Mouse (Mus musculus) forebrain, embryonic 11.5 days (tissue): ENCODE measurements at regions not wholly inside any gene's neighbourhood (a gene's known extent, or its start where the extent isn't known, plus 50 kb on each side); places are given as distances from the start of the nearest gene placed in this dataset.
A peak's percentile ranks its signal among the peaks of the same experiment; 100 is the strongest.
"Not testable (repeated sequence)": the region's sequence is repeated elsewhere in the genome, so short reads cannot be mapped to it uniquely, and the experiment has no call there.

ENCODE experiments used
- ATAC-seq: fragments of 200-750 bp; cut with Nextera tagmentation; replicated peaks from 2 replicates; pipeline ENCODE4 v1.8.0; 2017; ENCODE audit warnings: moderate TSS enrichment; ENCODE audit not compliant: low FRiP score
- DNase-seq: peaks from one replicate; pipeline ENCODE4 v3.0.0-alpha.2; 2017; ENCODE audit warnings: low spot score
- H3K27ac ChIP-seq: fragments of 300-500 bp; sonication (generic); 2 replicates; pipeline ENCODE4 v1.5.1; 2014; ENCODE audit warnings: low read depth, low read length
- H3K27me3 ChIP-seq: fragments of 300-500 bp; sonication (generic); 2 replicates; pipeline ENCODE4 v1.6.1; 2014; ENCODE audit warnings: mild to moderate bottlenecking, low read length, mixed read lengths; ENCODE audit not compliant: control insufficient read depth, insufficient read depth
- H3K36me3 ChIP-seq: fragments of 300-500 bp; sonication (generic); 2 replicates; pipeline ENCODE4 v1.6.1; 2014; ENCODE audit warnings: mild to moderate bottlenecking, low read length, moderate library complexity, mixed read lengths; ENCODE audit not compliant: control insufficient read depth, insufficient read depth
- H3K4me1 ChIP-seq: fragments of 300-500 bp; sonication (generic); replicated peaks from 2 replicates; pipeline ENCODE4 v1.6.1; 2014; ENCODE audit warnings: low read length, mixed read lengths; ENCODE audit not compliant: control insufficient read depth, insufficient read depth
- H3K4me2 ChIP-seq: fragments of 300-500 bp; sonication (generic); 2 replicates; pipeline ENCODE4 v1.6.1; 2014; ENCODE audit warnings: low read depth, mild to moderate bottlenecking, low read length, moderate library complexity, mixed read lengths; ENCODE audit not compliant: severe bottlenecking
- H3K4me3 ChIP-seq: fragments of 300-500 bp; sonication (generic); 2 replicates; pipeline ENCODE4 v1.5.1; 2014; ENCODE audit warnings: low read depth, low read length
- H3K9ac ChIP-seq: fragments of 300-500 bp; sonication (generic); 2 replicates; pipeline ENCODE4 v1.6.1; 2014; ENCODE audit warnings: low read length
- H3K9me3 ChIP-seq: fragments of 300-500 bp; sonication (generic); 2 replicates; pipeline ENCODE4 v1.6.1; 2016; ENCODE audit warnings: low read length, mixed read lengths; ENCODE audit not compliant: control insufficient read depth
- WGBS: fragments of 180-500 bp; shearing (Covaris S2); extraction: QIAGEN DNeasy Blood & Tissue Kit; methylation state at CpG from one replicate; pipeline ENCODE4 v1.1.7; 2014; 5-methylcytosine and 5-hydroxymethylcytosine counted together

- no peaks in the 10 kb centered on the region for H3K9me3 ChIP-seq
- no peaks in the 10 kb centered on the region for H3K36me3 ChIP-seq
- H3K4me2 ChIP-seq = no peak overlapping the region
- H3K27ac ChIP-seq = no peak overlapping the region
- no peak overlapping the region for H3K4me3 ChIP-seq
- no peak for ATAC-seq
- 87% methylated on average over 4 of the region's 4 CpGs for WGBS
- no peak for DNase-seq
- H3K27me3 ChIP-seq = no peaks in the 10 kb centered on the region
- no peaks in the 10 kb centered on the region for H3K4me1 ChIP-seq
- H3K9ac ChIP-seq = no peak overlapping the region
Observed at GRCm38 (mm10) chr2:16866163-16866852, 510.2 kb downstream of the Plxdc2 start.

- H3K36me3 ChIP-seq, H3K9me3 ChIP-seq, H3K4me2 ChIP-seq, H3K27ac ChIP-seq, H3K4me1 ChIP-seq, H3K4me3 ChIP-seq, DNase-seq, H3K9ac ChIP-seq, ATAC-seq, H3K27me3 ChIP-seq: not testable (repeated sequence)
- WGBS = 84% methylated on average over 6 of the region's 6 CpGs
Observed at GRCm38 (mm10) chr2:16892381-16892780, 536.3 kb downstream of the Plxdc2 start.

GRCm38 (mm10) chr2:16909246-16910038, 553.3 kb downstream of the Plxdc2 start:
- 85% methylated on average over 1 of the region's 1 CpGs for WGBS
- Histone ChIP-seq H3K27me3 (no peaks in the 10 kb centered on the region), H3K4me3 (no peak overlapping the region), H3K4me2 (no peak overlapping the region), H3K4me1 (no peaks in the 10 kb centered on the region), H3K36me3 (no peaks in the 10 kb centered on the region), H3K27ac (no peak overlapping the region), H3K9me3 (no peaks in the 10 kb centered on the region), H3K9ac (no peak overlapping the region)
- ATAC-seq (no peak), DNase-seq (no peak)

DNA sequence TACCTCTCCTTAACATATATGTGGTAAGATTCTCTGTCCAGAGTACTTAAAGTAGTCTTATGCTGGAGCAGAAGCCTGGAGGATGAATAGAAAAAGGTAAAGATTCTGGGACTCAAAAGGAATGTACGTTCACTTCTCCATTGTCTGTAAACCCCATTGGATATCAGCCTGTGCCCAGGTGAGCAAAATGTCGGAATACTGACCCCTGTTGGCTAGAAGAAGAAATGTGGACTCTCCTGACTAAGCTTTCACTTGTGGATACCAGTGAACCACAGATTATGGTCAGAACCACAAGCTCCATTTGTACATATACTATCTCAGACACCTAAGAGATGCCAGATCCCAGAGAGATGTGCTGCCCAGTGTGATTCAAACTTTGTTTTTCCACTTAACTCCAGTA, 558.5 kb downstream of the Plxdc2 start:
- no peaks in the 10 kb centered on the region for H3K36me3 ChIP-seq
- WGBS = 29% methylated on average over 2 of the region's 2 CpGs
- ATAC-seq = 0 out of 2 replicates have a peak, but pooled peaks have one; percentile 44
- H3K9me3 ChIP-seq = no peaks in the 10 kb centered on the region
- no peak overlapping the region for H3K4me2 ChIP-seq
- no peak overlapping the region for H3K9ac ChIP-seq
- no peaks in the 10 kb centered on the region for H3K4me1 ChIP-seq
- H3K27me3 ChIP-seq = no peaks in the 10 kb centered on the region
- no peak overlapping the region for H3K4me3 ChIP-seq
- DNase-seq = no peak
- H3K27ac ChIP-seq = no peak overlapping the region

GRCm38 (mm10) chr2:16929974-16930373, 573.9 kb downstream of the Plxdc2 start:
- no peaks in the 10 kb centered on the region for H3K36me3 ChIP-seq
- 83% methylated on average over 3 of the region's 3 CpGs for WGBS

GRCm38 (mm10) chr2:16959432-16959831, 603.3 kb downstream of the Plxdc2 start:
- H3K27ac ChIP-seq = no peak overlapping the region
- ATAC-seq = no peak
- H3K4me3 ChIP-seq = no peak overlapping the region
- no peaks in the 10 kb centered on the region for H3K36me3 ChIP-seq
- no peaks in the 10 kb centered on the region for H3K27me3 ChIP-seq
- no peak overlapping the region for H3K9ac ChIP-seq
- no peaks in the 10 kb centered on the region for H3K4me1 ChIP-seq
- no peak overlapping the region for H3K4me2 ChIP-seq
- H3K9me3 ChIP-seq = no peaks in the 10 kb centered on the region
- no peak for DNase-seq
- 94% methylated on average over 3 of the region's 3 CpGs for WGBS

More at GRCm38 (mm10) chr2:16929974-16930373, 573.9 kb downstream of the Plxdc2 start:
- H3K9ac ChIP-seq = no peak overlapping the region
- no peak overlapping the region for H3K27ac ChIP-seq
- no peaks in the 10 kb centered on the region for H3K27me3 ChIP-seq
- ATAC-seq = no peak
- no peaks in the 10 kb centered on the region for H3K9me3 ChIP-seq
- H3K4me2 ChIP-seq = no peak overlapping the region
- no peaks in the 10 kb centered on the region for H3K4me1 ChIP-seq
- DNase-seq = no peak
- no peak overlapping the region for H3K4me3 ChIP-seq

DNA sequence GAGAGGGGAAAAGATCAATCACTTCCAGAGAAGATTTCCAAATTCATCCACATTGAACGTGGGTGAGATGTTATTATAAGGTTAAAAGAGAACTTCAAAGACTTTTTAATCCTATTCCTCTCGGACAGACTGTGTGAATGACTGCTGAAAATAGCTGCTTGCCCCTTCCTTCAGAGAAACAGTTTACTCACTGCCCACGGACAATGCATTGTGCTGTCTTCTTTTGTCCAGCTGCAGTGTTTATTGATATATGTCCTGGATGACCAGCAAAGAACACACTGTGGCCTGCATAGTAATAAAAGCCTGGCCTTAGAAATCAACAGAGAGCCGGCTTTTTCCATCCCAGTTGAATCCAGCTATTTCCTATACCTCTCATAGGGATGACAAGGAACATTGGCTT, 621.3 kb downstream of the Plxdc2 start:
- no peak overlapping the region for H3K9ac ChIP-seq
- no peaks in the 10 kb centered on the region for H3K9me3 ChIP-seq
- no peak overlapping the region for H3K4me2 ChIP-seq
- H3K27ac ChIP-seq = no peak overlapping the region
- ATAC-seq = no peak
- H3K36me3 ChIP-seq = no peaks in the 10 kb centered on the region
- H3K4me1 ChIP-seq = no peaks in the 10 kb centered on the region
- no peak for DNase-seq
- 11% methylated on average over 4 of the region's 4 CpGs for WGBS
- no peaks in the 10 kb centered on the region for H3K27me3 ChIP-seq
- H3K4me3 ChIP-seq = no peak overlapping the region

DNA sequence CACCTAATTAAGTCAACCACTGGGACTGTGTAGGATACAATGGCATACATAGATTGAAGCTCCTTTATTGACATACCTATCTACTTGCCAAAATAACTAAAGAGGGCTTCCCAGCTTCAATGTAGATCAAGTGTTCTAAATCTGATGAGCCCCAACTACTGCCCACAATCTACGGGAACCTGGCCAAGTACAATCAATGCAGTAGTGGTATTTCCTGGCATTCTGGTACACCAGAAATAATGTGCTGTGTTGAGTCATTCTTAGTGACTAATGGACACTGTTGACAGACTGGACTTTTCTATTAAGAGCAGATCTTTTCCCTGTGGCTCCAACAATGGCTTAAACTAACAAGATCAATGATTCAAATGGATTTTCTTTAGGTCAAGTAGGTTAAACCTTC, 626.7 kb downstream of the Plxdc2 start:
- no peaks in the 10 kb centered on the region for H3K27me3 ChIP-seq
- no peak for ATAC-seq
- 94% methylated on average over 1 of the region's 1 CpGs for WGBS
- H3K4me1 ChIP-seq = no peaks in the 10 kb centered on the region
- H3K27ac ChIP-seq = no peak overlapping the region
- H3K9me3 ChIP-seq = no peaks in the 10 kb centered on the region
- H3K9ac ChIP-seq = no peak overlapping the region
- no peak for DNase-seq
- H3K4me2 ChIP-seq = no peak overlapping the region
- no peaks in the 10 kb centered on the region for H3K36me3 ChIP-seq
- no peak overlapping the region for H3K4me3 ChIP-seq
